Mouse (Mus musculus) CD4-positive naive resting alpha-beta T cell, adult 76 days (primary cell): ENCODE results near the gene Cdh20. TPM values are rescaled to one million over a fixed set of nuclear protein-coding genes. Genes with fewer than 3 reads are reported as not detected.

ENCODE experiments used
- total RNA-seq: library from RNA; stranded (reverse); gene quantifications from one replicate; pipeline ENCODE4 v1.2.4, GENCODE M21; 2023

Cdh20 gene
- not detected for total RNA-seq

GRCm38 (mm10) chr1:104768371-104769249, at the start of gene Cdh20:
Gene Cdh20 (plus strand): TSS chr1:104768529.

